Mouse (Mus musculus): ENCODE results near the gene Gm49321. TPM values are rescaled to one million over a fixed set of nuclear protein-coding genes. Genes with fewer than 3 reads are reported as not detected.

Gm49321 gene
- polyA plus RNA-seq, 1 experiment from 2014 or later: 26.7 TPM

DNA sequence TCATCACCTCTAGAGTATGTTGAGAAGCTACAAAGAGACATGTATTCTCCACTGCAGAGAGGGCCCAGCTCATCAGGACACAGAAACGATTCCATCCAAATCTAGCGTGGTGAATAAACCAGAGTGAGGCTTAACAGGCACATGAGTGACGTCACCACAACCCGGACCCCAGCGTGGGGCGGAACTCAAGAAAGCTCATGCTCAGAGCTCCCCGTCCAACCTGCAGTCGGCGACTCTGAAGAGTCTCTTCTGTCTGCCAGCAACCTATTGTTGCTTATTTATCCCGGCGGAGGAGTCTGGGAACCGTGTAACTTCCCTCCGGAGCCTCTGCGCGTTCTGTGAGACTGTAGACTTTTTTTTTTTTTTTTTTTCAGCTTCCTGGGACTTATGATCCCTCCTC is 15.4 kb downstream of the Gm49321 start:
- peak; percentile 51 for ATAC-seq
- H3K9ac ChIP-seq (replicated peaks): peak overlapping the region; percentile 46

DNA sequence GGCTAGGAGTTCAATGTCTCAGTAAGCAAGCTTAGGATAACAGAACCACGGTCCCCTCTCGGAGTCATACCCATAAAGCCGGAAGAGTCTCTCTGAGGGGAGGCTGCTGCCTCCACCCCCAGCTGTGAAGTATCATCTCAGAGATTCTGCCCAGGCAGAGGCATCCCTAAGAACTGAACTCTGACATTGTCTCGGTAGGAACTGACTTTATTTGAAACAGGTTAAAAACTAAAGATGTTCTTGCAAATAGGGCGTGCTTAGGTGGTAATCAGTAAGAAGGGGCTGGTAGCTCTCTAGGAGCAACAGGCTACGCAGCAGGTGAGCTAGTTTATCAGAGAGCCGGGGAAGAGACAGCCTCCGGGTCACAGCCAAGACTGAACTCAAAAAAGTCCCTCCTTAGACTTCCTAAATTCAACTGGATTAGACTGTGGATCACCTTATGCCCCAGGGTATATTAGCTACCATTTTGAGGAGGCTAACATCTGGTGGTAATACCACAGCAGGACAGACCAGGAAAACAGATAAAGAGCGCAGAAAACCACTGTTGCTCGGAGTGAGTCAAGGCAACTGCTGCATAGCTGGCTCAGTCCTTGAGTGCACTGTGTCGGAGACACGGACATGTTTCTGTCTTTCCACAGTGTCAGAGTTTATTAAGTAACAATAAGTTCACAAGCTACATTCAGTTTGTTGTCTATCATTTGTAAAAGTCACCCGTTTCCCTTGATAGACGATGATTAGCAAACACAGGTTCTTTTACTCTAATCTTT is 16.1 kb downstream of the Gm49321 start:
- no peak overlapping the region for H3K27ac ChIP-seq
- peak overlapping the region; percentile 33 for H3K4me3 ChIP-seq (replicated peaks)
- H3K36me3 ChIP-seq: no peaks in the 10 kb centered on the region
- H3K4me2 ChIP-seq (replicated peaks): peak overlapping the region; percentile 57
- no peak for ATAC-seq
- 52% methylated on average over 14 of the region's 14 CpGs for WGBS
- peaks cover 18% of the 10 kb centered on the region for H3K4me1 ChIP-seq (replicated peaks)
- peaks cover 8% of the 10 kb centered on the region for H3K27me3 ChIP-seq
- no peaks in the 10 kb centered on the region for H3K9me3 ChIP-seq
- H3K9ac ChIP-seq (replicated peaks): peak overlapping the region; percentile 46; the same call in 1 of the 2 replicates

More for the DNA sequence above, 15.4 kb downstream of the Gm49321 start:
- Histone ChIP-seq H3K27me3 (peaks cover 12% of the 10 kb centered on the region), H3K36me3 (0 out of 2 replicates have a peak, but pooled peaks cover under 1% of the 10 kb centered on the region), H3K4me2 (replicated peaks) (peak overlapping the region; percentile 57), H3K4me1 (replicated peaks) (peaks cover 18% of the 10 kb centered on the region), H3K4me3 (replicated peaks) (peak overlapping the region; percentile 33), H3K9me3 (no peaks in the 10 kb centered on the region), H3K27ac (no peak overlapping the region)
- 3% methylated on average over 15 of the region's 15 CpGs for WGBS

DNA sequence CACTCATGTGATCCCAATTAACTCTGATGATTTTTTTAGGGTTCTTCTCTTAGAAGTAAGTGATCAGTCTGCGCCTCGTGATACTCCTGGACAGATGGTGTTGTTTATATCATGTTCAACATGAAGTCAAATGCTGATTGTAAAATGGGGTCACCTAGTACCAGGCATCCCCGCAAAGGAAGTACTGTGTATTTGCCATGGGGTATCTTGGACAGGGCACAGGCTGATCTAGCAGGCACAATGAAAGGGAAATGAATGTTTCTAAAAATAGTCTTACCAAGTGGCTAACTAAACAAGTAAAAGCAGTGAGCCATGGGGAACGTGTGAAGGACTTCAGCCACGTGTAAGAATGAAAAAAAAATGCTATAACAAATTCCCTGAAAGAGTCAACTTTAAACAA is 17.3 kb downstream of the Gm49321 start:
- H3K36me3 ChIP-seq: no peaks in the 10 kb centered on the region
- peaks cover 13% of the 10 kb centered on the region for H3K4me1 ChIP-seq (replicated peaks)
- H3K9ac ChIP-seq (replicated peaks): no peak overlapping the region
- H3K4me2 ChIP-seq (replicated peaks): no peak overlapping the region
- 86% methylated on average over 5 of the region's 5 CpGs for WGBS
- peaks cover 3% of the 10 kb centered on the region; the same call in 1 of the 2 replicates for H3K27me3 ChIP-seq
- ATAC-seq: no peak
- no peak overlapping the region for H3K4me3 ChIP-seq (replicated peaks)
- no peak overlapping the region for H3K27ac ChIP-seq
- no peaks in the 10 kb centered on the region for H3K9me3 ChIP-seq

DNA sequence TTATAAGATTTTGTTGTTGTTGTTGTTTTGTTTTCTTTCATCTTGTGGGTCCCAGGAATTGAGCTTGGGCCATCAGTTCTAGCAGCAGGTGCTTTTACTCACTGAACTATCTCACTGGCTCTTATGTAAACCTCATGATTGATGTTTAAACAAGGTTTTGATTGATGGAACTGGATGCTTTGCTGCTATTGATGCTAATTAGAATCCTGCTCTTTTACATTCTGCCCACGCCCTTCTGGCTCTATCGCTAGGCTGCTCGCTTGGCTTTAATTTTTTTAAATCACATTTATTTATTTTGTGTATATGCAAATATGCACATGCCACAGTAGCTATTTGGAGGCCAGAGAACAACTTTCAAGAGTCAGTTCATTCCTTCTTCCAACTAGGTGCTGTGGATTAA is 20.2 kb downstream of the Gm49321 start:
- Histone ChIP-seq H3K9ac (replicated peaks) (no peak overlapping the region), H3K4me2 (replicated peaks) (no peak overlapping the region), H3K9me3 (no peaks in the 10 kb centered on the region), H3K27me3 (peaks cover 3% of the 10 kb centered on the region; the same call in 1 of the 2 replicates), H3K36me3 (no peaks in the 10 kb centered on the region), H3K4me3 (replicated peaks) (no peak overlapping the region), H3K27ac (no peak overlapping the region), H3K4me1 (replicated peaks) (peaks cover 11% of the 10 kb centered on the region; the same call in 1 of the 2 replicates)
- no peak for ATAC-seq
- 77% methylated on average over 3 of the region's 3 CpGs for WGBS

DNA sequence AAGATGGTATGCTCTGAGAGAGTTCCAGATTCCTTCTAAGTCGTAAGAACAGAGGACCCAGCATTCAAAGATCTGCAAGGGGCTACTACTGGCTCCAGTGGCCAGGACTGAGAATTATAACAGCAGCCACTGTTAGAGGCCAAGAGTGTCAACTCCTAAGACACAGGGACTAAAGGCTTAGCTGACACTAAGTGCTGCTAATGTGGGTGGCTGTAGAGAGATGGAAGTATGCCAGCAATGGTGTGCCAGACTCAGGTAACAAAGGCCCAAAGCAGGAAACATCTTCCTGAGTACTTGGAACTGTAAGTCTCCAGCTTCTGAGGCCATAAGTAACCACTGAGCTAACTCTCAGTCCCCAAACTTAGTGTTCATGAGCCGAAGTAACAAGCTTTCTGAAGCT is 21.4 kb downstream of the Gm49321 start:
- no peak overlapping the region for H3K27ac ChIP-seq
- H3K36me3 ChIP-seq: no peaks in the 10 kb centered on the region
- H3K4me1 ChIP-seq (replicated peaks): no peaks in the 10 kb centered on the region
- peaks cover 6% of the 10 kb centered on the region; the same call in 1 of the 2 replicates for H3K27me3 ChIP-seq
- 91% methylated on average over 2 of the region's 2 CpGs for WGBS
- no peak for ATAC-seq
- H3K4me3 ChIP-seq (replicated peaks): no peak overlapping the region
- H3K9me3 ChIP-seq: no peaks in the 10 kb centered on the region
- no peak overlapping the region for H3K9ac ChIP-seq (replicated peaks)
- H3K4me2 ChIP-seq (replicated peaks): no peak overlapping the region

DNA sequence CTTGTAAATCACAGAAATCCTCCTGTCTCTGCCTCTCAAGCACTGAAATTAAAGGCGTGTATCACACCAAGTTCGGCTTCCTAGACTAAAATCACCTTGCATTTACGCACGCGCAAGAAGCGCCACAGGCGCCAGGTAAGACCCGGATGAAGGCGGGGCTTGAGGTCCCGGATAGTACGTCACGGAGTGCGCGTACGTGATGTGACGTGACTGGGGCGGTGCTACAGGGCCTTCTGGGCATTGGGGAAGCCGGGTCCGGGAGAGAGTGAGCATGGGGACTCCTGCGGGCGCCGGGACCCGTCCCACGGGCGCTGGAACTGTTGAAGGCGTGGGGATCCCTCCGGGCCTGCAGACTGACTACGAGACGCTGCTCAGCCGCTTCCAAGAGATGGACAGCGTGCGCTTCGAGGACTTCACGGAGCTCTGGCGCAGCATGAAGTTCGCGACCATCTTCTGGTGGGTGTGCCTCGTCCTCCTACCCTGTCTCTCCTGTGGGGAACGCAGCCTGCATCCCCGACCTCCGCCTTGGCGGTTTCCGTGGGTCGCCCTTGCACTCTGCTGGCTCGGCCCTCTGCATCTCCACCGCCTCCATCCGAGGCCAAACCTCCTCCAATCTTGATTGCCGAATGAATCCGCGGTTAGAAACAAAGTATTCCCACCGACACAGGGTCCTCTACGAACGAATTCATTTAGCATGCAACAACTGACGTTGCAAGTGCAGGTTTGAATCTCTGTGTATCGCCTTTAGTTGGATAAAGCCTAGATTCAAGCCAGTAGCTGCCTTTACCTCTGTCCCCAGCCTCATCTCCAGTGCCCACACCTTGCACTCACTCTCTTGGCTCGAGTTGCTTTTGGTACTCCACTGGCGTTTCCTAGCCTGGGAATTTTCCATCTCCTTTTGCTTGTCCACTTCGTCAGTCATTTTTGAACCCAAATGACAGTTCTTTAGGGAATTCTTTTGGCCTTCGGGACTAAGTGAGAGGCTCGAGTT is 27.1 kb downstream of the Gm49321 start, which contains the start of gene Snapc1:
Gene Snapc1, plus strand, starts transcription at position 191 of the 991 bp plus-strand sequence.
- Histone ChIP-seq H3K27ac (peak within 1 kb of the TSS; percentile 80), H3K27me3 (0 out of 2 replicates have a peak, but pooled peaks cover 6% of the 10 kb centered on the region), H3K9ac (replicated peaks) (peak within 1 kb of the TSS; percentile 79), H3K4me1 (replicated peaks) (peaks cover 13% of the 10 kb centered on the region), H3K9me3 (no peaks in the 10 kb centered on the region), H3K36me3 (peaks cover 18% of the 10 kb centered on the region), H3K4me2 (replicated peaks) (peak within 1 kb of the TSS; percentile 70), H3K4me3 (replicated peaks) (peak within 1 kb of the TSS; percentile 77)
- peak; percentile 100 for ATAC-seq
- 2% methylated on average over 60 of the region's 60 CpGs for WGBS

DNA sequence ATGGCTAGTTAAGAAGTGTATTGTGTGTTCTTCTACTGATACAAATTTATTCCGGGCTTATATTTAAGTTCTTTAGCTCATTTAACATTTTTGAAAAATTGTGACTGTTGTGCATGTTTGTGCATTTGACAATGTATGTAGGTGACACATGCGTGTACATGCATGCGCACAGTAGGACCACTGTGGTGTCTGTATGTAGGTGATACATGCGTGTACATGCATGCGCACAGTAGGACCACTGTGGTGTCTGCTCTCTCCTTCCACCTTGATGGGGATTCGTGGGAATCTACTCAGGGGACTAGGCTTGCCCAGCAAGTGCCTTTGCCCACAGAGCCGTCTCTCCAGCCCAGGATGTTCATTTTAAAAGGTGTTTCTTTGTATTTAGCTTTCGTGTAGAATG is 31.7 kb downstream of the Gm49321 start:
- H3K27ac ChIP-seq: no peak overlapping the region
- peaks cover 57% of the 10 kb centered on the region for H3K36me3 ChIP-seq
- H3K27me3 ChIP-seq: no peaks in the 10 kb centered on the region
- no peak overlapping the region for H3K4me3 ChIP-seq (replicated peaks)
- no peak overlapping the region for H3K4me2 ChIP-seq (replicated peaks)
- H3K4me1 ChIP-seq (replicated peaks): peaks cover 13% of the 10 kb centered on the region
- no peak for ATAC-seq
- 97% methylated on average over 8 of the region's 8 CpGs for WGBS
- H3K9ac ChIP-seq (replicated peaks): no peak overlapping the region
- 0 out of 2 replicates have a peak, but pooled peaks cover 5% of the 10 kb centered on the region for H3K9me3 ChIP-seq

DNA sequence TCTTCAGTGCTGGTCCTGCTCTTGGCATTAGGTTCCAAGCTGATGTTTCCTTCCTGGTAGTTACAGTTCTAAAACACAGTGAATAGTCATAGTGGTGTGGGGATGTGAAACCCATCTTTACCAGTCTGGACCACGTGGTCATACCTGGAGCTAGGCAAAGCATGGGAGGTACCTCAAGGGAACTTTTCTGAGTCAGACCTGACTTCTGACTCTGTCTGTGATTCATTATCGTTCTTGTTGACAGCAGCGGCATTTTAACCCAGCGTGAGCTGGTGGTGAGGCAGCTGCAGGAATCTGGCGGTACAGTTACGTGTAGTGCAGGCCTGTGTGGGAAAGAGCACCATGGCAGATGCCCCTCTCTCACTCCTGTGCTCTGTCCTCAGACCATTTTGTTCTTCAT is 37.1 kb downstream of the Gm49321 start:
- 0 out of 2 replicates have a peak, but pooled peaks cover 5% of the 10 kb centered on the region for H3K9me3 ChIP-seq
- no peak overlapping the region for H3K4me3 ChIP-seq (replicated peaks)
- ATAC-seq: no peak
- peaks cover 87% of the 10 kb centered on the region for H3K36me3 ChIP-seq
- no peak overlapping the region for H3K4me2 ChIP-seq (replicated peaks)
- no peaks in the 10 kb centered on the region for H3K27me3 ChIP-seq
- no peaks in the 10 kb centered on the region for H3K4me1 ChIP-seq (replicated peaks)
- no peak overlapping the region for H3K9ac ChIP-seq (replicated peaks)
- no peak overlapping the region for H3K27ac ChIP-seq
- 97% methylated on average over 6 of the region's 6 CpGs for WGBS

DNA sequence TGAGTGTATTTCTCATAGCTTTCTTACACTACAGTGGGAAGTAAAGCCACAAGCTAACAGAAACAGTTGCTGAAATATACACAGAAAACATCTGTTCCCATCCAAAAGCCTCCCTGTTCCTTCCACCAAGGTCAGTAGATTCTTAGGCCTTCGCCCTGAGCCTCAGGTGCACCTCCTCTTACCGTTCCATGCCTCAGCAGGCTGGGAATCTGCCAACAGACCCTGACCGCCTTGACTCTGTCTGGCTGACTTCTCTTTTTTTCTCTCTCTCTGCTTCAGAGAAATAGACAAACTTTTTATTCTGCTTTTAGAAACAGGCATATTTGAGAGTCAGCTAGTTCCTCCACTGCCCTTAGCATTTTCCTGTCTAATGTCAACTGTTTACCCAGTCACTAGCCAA is 40.7 kb downstream of the Gm49321 start:
- Histone ChIP-seq H3K27me3 (no peaks in the 10 kb centered on the region), H3K27ac (no peak overlapping the region), H3K9ac (replicated peaks) (no peak overlapping the region), H3K9me3 (no peaks in the 10 kb centered on the region), H3K36me3 (peaks cover 78% of the 10 kb centered on the region), H3K4me2 (replicated peaks) (no peak overlapping the region), H3K4me3 (replicated peaks) (no peak overlapping the region), H3K4me1 (replicated peaks) (no peaks in the 10 kb centered on the region)
- WGBS: 95% methylated on average over 3 of the region's 3 CpGs
- ATAC-seq: no peak

DNA sequence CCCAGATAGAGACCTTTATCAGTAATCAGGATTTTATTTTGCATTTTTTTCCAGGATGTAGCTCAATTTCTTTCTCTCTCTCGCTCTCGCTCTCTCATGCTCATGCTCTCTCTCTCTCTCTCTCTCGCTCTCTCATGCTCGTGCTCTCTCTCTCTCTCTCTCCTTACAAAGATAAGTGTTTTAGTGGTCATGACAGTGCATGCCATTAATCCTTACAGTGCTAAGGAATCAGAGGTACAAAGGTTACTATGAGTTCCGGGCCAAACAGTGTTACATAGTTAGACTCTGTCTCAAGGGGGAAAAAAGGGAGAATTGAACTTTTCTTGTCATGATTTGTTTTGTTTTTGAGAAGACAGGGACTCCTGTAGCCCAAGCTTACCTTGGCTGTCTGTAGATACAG is 42.2 kb downstream of the Gm49321 start:
- no peak overlapping the region for H3K27ac ChIP-seq
- no peaks in the 10 kb centered on the region for H3K27me3 ChIP-seq
- H3K9ac ChIP-seq (replicated peaks): no peak overlapping the region
- H3K4me2 ChIP-seq (replicated peaks): no peak overlapping the region
- H3K9me3 ChIP-seq: no peaks in the 10 kb centered on the region
- H3K4me1 ChIP-seq (replicated peaks): no peaks in the 10 kb centered on the region
- 90% methylated on average over 5 of the region's 5 CpGs for WGBS
- peaks cover 79% of the 10 kb centered on the region for H3K36me3 ChIP-seq
- H3K4me3 ChIP-seq (replicated peaks): no peak overlapping the region
- ATAC-seq: no peak

DNA sequence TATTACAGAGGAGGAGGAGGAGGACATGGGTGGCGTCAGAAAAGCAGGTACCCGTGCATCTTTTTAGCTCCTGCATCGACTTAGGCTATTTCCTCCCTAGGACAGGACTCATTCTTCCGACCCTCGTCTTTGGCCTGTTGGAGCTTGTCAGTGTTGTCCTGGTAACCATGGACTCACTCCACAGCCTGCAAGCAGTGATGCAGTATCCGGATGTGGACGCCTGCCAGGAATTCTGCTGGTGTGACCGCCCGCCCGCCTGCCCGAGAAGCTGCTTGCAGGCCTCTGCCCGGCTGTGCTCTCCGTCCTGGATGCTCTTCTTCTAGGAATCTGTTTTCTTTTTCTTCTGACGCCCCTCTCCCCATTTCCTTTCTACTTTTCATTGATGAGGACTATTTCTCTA is 45.1 kb downstream of the Gm49321 start:
- no peak overlapping the region for H3K4me2 ChIP-seq (replicated peaks)
- no peaks in the 10 kb centered on the region for H3K27me3 ChIP-seq
- no peak overlapping the region for H3K9ac ChIP-seq (replicated peaks)
- 65% methylated on average over 14 of the region's 14 CpGs for WGBS
- no peaks in the 10 kb centered on the region for H3K4me1 ChIP-seq (replicated peaks)
- ATAC-seq: peak; percentile 82
- H3K9me3 ChIP-seq: no peaks in the 10 kb centered on the region
- peaks cover 74% of the 10 kb centered on the region for H3K36me3 ChIP-seq
- H3K4me3 ChIP-seq (replicated peaks): no peak overlapping the region
- no peak overlapping the region for H3K27ac ChIP-seq

DNA sequence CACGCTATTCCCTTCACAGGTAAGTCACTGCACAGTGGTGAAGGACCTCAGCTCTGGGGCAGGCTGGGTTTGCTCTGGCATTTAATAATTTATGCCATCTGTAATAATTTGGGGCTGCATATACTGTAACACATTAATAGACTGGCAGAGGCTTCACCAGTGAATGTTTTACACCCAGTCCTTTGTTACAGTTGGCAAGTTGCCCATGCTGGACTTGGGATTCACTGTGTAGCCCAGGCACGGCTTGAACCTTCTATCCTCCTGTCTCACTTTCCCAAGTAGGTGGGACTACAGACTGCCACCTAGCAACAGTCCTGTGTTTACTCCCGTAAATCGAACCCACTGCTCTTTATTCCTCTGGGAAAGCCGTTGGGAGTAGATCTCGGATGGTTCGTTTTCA is 48.8 kb downstream of the Gm49321 start:
- H3K27ac ChIP-seq: no peak overlapping the region
- no peak overlapping the region for H3K4me2 ChIP-seq (replicated peaks)
- no peak overlapping the region for H3K4me3 ChIP-seq (replicated peaks)
- ATAC-seq: no peak
- no peaks in the 10 kb centered on the region for H3K27me3 ChIP-seq
- WGBS: 85% methylated on average over 7 of the region's 7 CpGs
- peaks cover 40% of the 10 kb centered on the region for H3K36me3 ChIP-seq
- no peaks in the 10 kb centered on the region for H3K9me3 ChIP-seq
- no peaks in the 10 kb centered on the region for H3K4me1 ChIP-seq (replicated peaks)
- H3K9ac ChIP-seq (replicated peaks): no peak overlapping the region
